Mouse (Mus musculus) stomach, postnatal 0 days (tissue): Measurements from ENCODE around the gene Cryba4. TPM values are rescaled to one million over a fixed set of nuclear protein-coding genes. Genes with fewer than 3 reads are reported as not detected.

Source experiments
- ATAC-seq: fragments of 200-750 bp; cut with Nextera tagmentation; 2 replicates; pipeline ENCODE4 v1.8.0; 2017; ENCODE audit not compliant: low FRiP score, low TSS enrichment
- DNase-seq: peaks from one replicate; pipeline ENCODE4 v3.0.0-alpha.2; 2016; ENCODE audit warnings: low spot score
- H3K27ac ChIP-seq: fragments of 300-500 bp; sonication (generic); replicated peaks from 2 replicates; pipeline ENCODE4 v1.5.1; 2014; ENCODE audit warnings: mild to moderate bottlenecking, control low read depth
- H3K27me3 ChIP-seq: fragments of 300-500 bp; sonication (generic); 2 replicates; pipeline ENCODE4 v1.6.1; 2014; ENCODE audit warnings: low read length; ENCODE audit not compliant: control insufficient read depth, insufficient read depth
- H3K36me3 ChIP-seq: fragments of 300-500 bp; sonication (generic); 2 replicates; pipeline ENCODE4 v1.6.1; 2014; ENCODE audit warnings: low read length, mixed read lengths; ENCODE audit not compliant: control insufficient read depth, insufficient read depth
- H3K4me1 ChIP-seq: fragments of 300-500 bp; sonication (generic); replicated peaks from 2 replicates; pipeline ENCODE4 v1.6.1; 2014; ENCODE audit warnings: antibody characterized with exemption; ENCODE audit not compliant: control insufficient read depth, insufficient read depth
- H3K4me2 ChIP-seq: fragments of 300-500 bp; sonication (generic); replicated peaks from 2 replicates; pipeline ENCODE4 v1.6.1; 2014; ENCODE audit warnings: low read depth, mild to moderate bottlenecking, control low read depth, moderate library complexity
- H3K4me3 ChIP-seq: fragments of 300-500 bp; sonication (generic); 2 replicates; pipeline ENCODE4 v1.5.1; 2014; ENCODE audit warnings: low read depth, low read length, control low read depth
- H3K9ac ChIP-seq: fragments of 300-500 bp; sonication (generic); 2 replicates; pipeline ENCODE4 v1.6.1; 2014; ENCODE audit warnings: mild to moderate bottlenecking, low read length, control low read depth, mixed read lengths
- H3K9me3 ChIP-seq: fragments of 300-500 bp; sonication (generic); 2 replicates; pipeline ENCODE4 v1.6.1; 2016; ENCODE audit warnings: low read length; ENCODE audit not compliant: control insufficient read depth
- CTCF ChIP-seq: IDR thresholded peaks from 2 replicates; pipeline ENCODE4 v1.5.1; 2016; ENCODE audit warnings: antibody characterized with exemption, low read depth, mild to moderate bottlenecking, moderate library complexity
- EP300 ChIP-seq: optimal IDR thresholded peaks from 2 replicates; pipeline ENCODE3; 2016; ENCODE audit warnings: antibody characterized with exemption
- whole genome bisulfite sequencing: fragments of 180-500 bp; shearing (Covaris S2); extraction: QIAGEN DNeasy Blood & Tissue Kit; methylation state at CpG from one replicate; pipeline ENCODE4 v1.1.7; 2014; 5-methylcytosine and 5-hydroxymethylcytosine counted together
- polyA plus RNA-seq: library from polyadenylated mRNA; unstranded; fragments of >200 nt; fragmentation: Nextera tagmentation; extraction: Ambion mirVana; gene quantifications from 2 replicates; pipeline ENCODE4 v1.2.1, GENCODE M21; 2015

Cryba4 gene
- polyA plus RNA-seq: 1.9 and 2.2 TPM in 2 replicates

- WGBS: 49% methylated on average over 2 of the region's 2 CpGs
- no peak within 1 kb of the TSS for H3K27ac ChIP-seq
- ATAC-seq (no peak), DNase-seq (no peak)
- H3K36me3 ChIP-seq: no peaks in the 10 kb centered on the region
- no peaks in the 10 kb centered on the region for H3K9me3 ChIP-seq
- H3K27me3 ChIP-seq: no peaks in the 10 kb centered on the region
- no peak for TF ChIP-seq CTCF
- TF ChIP-seq EP300: no peak
- no peak within 1 kb of the TSS for H3K4me3 ChIP-seq
- H3K9ac ChIP-seq: no peak within 1 kb of the TSS
- H3K4me2 ChIP-seq: no peak within 1 kb of the TSS
- no peaks in the 10 kb centered on the region for H3K4me1 ChIP-seq
Measured at GRCm38 (mm10) chr5:112252400-112252799, at the start of gene Cryba4. Gene Cryba4, minus strand, starts transcription at chr5:112252518.

- no peak overlapping the region for H3K9ac ChIP-seq
- no peak overlapping the region for H3K27ac ChIP-seq
- DNase-seq (no peak), ATAC-seq (no peak)
- TF ChIP-seq EP300 (no peak), CTCF (peak; percentile 29; the same call in 1 of the 2 replicates)
- WGBS: 77% methylated on average over 4 of the region's 4 CpGs
- no peaks in the 10 kb centered on the region for H3K27me3 ChIP-seq
- H3K4me2 ChIP-seq: no peak overlapping the region
- H3K9me3 ChIP-seq: no peaks in the 10 kb centered on the region
- H3K36me3 ChIP-seq: peaks cover 3% of the 10 kb centered on the region; the same call in 1 of the 2 replicates
- H3K4me1 ChIP-seq: no peaks in the 10 kb centered on the region
- H3K4me3 ChIP-seq: no peak overlapping the region
Measured at GRCm38 (mm10) chr5:112301694-112302093, 49.4 kb upstream of the Cryba4 start.

GRCm38 (mm10) chr5:112300721-112301308 lies 48.5 kb upstream of the Cryba4 start:
- no peaks in the 10 kb centered on the region for H3K27me3 ChIP-seq
- no peak for TF ChIP-seq EP300
- TF ChIP-seq CTCF: no peak
- H3K4me3 ChIP-seq: no peak overlapping the region
- ATAC-seq (no peak), DNase-seq (no peak)
- no peaks in the 10 kb centered on the region for H3K4me1 ChIP-seq
- no peak overlapping the region for H3K27ac ChIP-seq
- no peaks in the 10 kb centered on the region for H3K9me3 ChIP-seq
- H3K4me2 ChIP-seq: no peak overlapping the region
- peaks cover 3% of the 10 kb centered on the region; the same call in 1 of the 2 replicates for H3K36me3 ChIP-seq
- no peak overlapping the region for H3K9ac ChIP-seq
- 78% methylated on average over 6 of the region's 6 CpGs for WGBS

GRCm38 (mm10) chr5:112300112-112300511 lies 47.8 kb upstream of the Cryba4 start:
- Histone ChIP-seq H3K4me3 (no peak overlapping the region), H3K36me3 (peaks cover 3% of the 10 kb centered on the region; the same call in 1 of the 2 replicates), H3K9me3 (no peaks in the 10 kb centered on the region), H3K4me1 (no peaks in the 10 kb centered on the region), H3K9ac (no peak overlapping the region), H3K27ac (no peak overlapping the region), H3K4me2 (no peak overlapping the region), H3K27me3 (no peaks in the 10 kb centered on the region)
- DNase-seq: no peak
- 67% methylated on average over 2 of the region's 2 CpGs for WGBS
- TF ChIP-seq CTCF (no peak), EP300 (no peak)
- ATAC-seq: no peak

GRCm38 (mm10) chr5:112299399-112299798 lies 47.1 kb upstream of the Cryba4 start:
- no peak overlapping the region for H3K27ac ChIP-seq
- H3K4me1 ChIP-seq: no peaks in the 10 kb centered on the region
- H3K4me3 ChIP-seq: no peak overlapping the region
- DNase-seq (no peak), ATAC-seq (no peak)
- no peaks in the 10 kb centered on the region for H3K9me3 ChIP-seq
- TF ChIP-seq EP300: no peak
- TF ChIP-seq CTCF: no peak
- peaks cover 3% of the 10 kb centered on the region; the same call in 1 of the 2 replicates for H3K36me3 ChIP-seq
- WGBS: 81% methylated on average over 4 of the region's 4 CpGs
- H3K27me3 ChIP-seq: no peaks in the 10 kb centered on the region
- no peak overlapping the region for H3K4me2 ChIP-seq
- no peak overlapping the region for H3K9ac ChIP-seq

- H3K4me1 ChIP-seq: no peaks in the 10 kb centered on the region
- ATAC-seq: peak; percentile 52
- no peaks in the 10 kb centered on the region for H3K9me3 ChIP-seq
- H3K4me2 ChIP-seq: no peak overlapping the region
- no peaks in the 10 kb centered on the region for H3K27me3 ChIP-seq
- no peak for DNase-seq
- WGBS: 81% methylated on average over 12 of the region's 12 CpGs
- H3K4me3 ChIP-seq: no peak overlapping the region
- TF ChIP-seq EP300 (no peak), CTCF (no peak)
- H3K36me3 ChIP-seq: no peaks in the 10 kb centered on the region
- no peak overlapping the region; the same call in 1 of the 2 replicates for H3K27ac ChIP-seq
- no peak overlapping the region for H3K9ac ChIP-seq
Measured at GRCm38 (mm10) chr5:112298226-112298988, 46.1 kb upstream of the Cryba4 start.
